Mouse (Mus musculus) embryo, embryonic 11.5 days (tissue): ENCODE results near the gene Tulp4.
"Not testable (repeated sequence)": the region's sequence is repeated elsewhere in the genome, so short reads cannot be mapped to it uniquely, and the experiment has no call there.

Experiments
- DNase-seq: peaks from one replicate; pipeline ENCODE4 v3.0.0-alpha.2; 2012; ENCODE audit warnings: low read depth, low spot score

Gene Tulp4

DNA sequence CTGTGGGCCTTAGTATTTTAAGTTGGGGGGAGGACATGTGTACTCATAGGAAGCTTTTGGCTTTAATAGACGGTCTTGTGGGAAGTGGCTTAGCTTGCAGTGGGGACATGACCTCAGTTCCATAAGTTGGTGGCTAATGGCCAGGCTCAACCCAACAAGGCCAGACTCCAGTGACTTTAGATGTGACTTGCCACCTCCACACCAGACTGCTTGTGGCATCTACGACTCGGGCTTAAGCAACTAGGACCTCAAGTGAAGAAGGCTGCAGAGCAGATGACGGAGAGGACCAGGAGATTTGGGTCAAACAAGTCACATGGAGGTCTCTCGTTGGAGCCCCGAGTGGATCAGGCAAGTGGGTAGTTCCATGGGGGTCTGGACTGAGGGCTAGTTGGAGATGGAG, 168.5 kb downstream of the Tulp4 start:
- DNase-seq: not testable (repeated sequence)

- not testable (repeated sequence) for DNase-seq
These were observed 173.0 kb downstream of the Tulp4 start for GRCm38 (mm10) chr17:6279205-6279604.

DNA sequence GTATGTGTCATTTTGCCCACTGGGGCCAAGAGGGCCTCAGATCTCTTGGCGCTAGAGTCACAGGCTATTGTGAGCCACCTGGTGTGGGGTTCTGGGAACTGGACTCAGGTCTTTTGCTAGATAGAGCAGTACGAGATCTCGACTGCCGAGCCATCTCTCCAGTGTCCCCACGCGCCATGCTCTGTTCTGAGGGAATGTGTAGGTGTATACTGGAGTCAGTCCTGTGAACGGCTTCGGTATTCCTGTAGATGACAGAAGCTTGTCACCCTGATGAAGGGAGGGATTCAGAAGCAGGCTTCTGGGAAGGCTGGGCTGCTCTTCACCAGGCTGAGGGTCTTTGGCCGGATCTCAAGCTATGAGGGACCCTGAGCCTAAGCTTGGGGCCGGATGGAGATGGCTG, 173.5 kb downstream of the Tulp4 start:
- DNase-seq: not testable (repeated sequence)

DNA sequence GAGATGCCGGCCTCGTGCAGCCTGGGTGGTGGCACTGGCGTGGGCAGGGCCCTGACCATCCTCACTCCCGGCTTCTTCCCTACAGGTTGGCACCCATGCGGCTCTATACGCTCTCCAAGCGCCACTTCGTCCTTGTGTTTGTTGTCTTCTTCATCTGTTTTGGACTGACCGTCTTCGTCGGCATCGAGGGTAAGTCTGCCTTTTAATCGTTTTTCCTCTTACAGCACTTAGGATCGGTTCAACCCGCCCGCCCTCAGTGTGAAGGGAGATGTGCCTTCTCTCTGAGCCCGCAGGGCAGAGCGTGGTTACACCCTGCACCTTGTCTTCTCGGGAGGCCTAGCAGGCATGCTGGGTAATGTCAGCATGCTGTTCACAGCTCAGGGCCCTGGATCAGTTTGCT, 174.3 kb downstream of the Tulp4 start:
- not testable (repeated sequence) for DNase-seq

GRCm38 (mm10) chr17:6283137-6283536, 176.9 kb downstream of the Tulp4 start:
- not testable (repeated sequence) for DNase-seq

DNA sequence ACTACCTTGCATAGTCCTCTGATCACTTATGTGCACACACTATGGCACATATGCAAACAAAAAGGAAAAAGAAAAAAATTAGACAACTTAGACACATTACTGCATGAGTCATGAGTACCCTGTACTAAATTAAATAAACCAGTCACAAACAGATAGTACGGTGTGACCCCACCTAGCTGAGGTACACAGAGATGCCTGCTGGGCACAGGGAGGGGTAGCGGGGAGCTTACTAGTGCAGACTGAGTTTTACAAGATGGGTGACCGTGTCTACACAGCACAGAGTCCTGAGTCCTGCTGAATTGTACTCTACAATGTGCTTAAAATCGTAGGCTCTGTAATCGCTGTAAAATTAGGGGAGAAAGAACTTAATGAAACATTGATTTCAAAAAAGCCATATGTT, 179.9 kb downstream of the Tulp4 start:
- not testable (repeated sequence) for DNase-seq

DNA sequence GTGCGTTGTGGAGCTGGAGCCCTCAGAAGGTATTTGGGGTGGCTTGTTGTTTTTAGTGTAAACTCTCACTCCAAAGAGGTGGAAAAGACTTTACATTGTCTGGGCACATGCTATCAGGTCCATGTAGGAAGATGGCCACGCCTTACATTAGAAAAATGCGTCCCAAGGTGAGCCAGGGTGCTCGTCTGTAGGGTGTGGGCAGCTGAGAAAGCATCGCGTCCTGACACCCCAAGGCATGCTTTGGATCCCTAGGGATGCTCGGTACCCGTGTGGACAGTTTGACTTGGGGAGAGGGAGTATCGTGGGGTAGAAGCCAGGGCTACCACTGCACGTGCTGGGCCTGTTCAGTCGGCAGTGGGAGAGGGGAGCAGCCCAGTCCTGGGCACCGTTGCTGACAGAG, 182.8 kb downstream of the Tulp4 start:
- not testable (repeated sequence) for DNase-seq

GRCm38 (mm10) chr17:6293882-6294281, 187.6 kb downstream of the Tulp4 start:
- DNase-seq: not testable (repeated sequence)

DNA sequence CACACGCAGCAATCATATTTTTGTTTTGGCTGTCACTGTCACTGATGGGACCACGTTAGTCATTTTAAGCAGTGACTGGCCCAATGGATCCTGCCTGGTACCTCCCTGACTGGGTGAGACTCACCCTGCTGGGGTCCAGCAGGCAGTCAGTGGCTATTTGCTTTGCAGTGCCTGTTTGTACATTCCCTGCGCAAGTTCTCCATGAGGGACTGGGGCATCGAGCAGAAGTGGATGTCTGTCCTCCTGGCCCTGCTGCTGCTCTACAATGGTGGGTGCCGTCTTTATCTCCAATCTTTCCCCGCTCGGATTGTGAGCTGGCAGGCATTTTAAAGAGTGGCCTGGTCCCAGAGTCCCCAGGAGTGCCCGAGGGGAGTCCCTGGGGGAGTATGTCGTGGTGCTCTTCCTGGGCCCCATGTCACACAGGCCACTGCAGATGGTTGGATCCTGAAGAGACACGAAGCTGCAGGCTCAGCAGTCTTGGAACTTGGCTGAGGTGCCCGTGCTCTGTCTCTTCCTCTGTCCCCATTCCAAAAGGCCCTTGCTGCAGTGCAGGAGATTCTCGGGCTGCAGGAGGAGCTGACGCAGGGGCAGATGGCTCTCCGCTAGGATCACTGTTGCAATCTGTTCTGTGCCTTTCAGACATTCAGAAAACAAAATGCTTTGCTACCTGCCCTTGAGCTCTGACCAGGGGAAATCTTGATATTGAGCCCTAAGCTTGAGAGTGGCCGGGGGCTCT, 191.0 kb downstream of the Tulp4 start:
- DNase-seq: not testable (repeated sequence)

DNA sequence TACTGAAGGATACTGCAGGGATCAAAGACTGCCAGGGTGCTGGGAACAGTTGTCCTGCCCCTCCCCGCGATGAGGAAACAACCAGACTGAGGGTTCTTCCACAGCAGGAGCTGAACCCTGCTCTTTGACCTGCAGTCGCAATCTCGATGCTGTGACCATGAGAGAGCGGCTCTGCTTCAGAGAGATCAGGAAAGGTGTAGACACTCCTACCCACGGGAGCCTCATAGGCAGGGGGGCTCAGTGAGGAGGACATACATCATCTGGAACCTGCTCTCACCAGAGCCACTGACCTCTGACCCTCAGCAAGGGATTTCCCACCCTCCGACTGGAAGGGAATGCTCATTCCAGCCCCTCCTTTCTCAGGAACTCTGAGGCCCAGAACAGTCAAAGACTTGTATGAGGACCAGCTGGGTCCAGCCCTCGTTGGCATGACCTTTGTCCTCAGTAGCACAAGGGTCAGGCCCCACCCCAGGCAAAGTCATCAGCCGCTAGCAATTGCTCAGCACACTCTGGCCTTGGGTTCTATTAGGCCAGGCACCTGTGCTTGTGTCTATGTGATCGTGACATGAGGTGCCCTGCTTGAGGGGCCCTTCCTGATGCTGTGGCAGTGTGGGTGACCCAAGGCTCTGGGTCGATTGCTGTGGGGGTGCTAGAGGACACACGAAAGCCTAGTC, 194.1 kb downstream of the Tulp4 start:
- DNase-seq: not testable (repeated sequence)
